Mouse (Mus musculus) hindbrain, embryonic 11.5 days (tissue): ENCODE measurements at regions not wholly inside any gene's neighbourhood (a gene's known extent, or its start where the extent isn't known, plus 50 kb on each side); places are given as distances from the start of the nearest gene placed in this dataset.
"Not testable (repeated sequence)": the region's sequence is repeated elsewhere in the genome, so short reads cannot be mapped to it uniquely, and the experiment has no call there.

ENCODE experiments used
- ATAC-seq: fragments of 200-750 bp; cut with Nextera tagmentation; 2 replicates; pipeline ENCODE4 v1.8.0; 2017; ENCODE audit warnings: mild to moderate bottlenecking, moderate TSS enrichment, moderate library complexity; ENCODE audit not compliant: low FRiP score
- DNase-seq: peaks from one replicate; pipeline ENCODE4 v3.0.0-alpha.2; 2015; ENCODE audit warnings: low spot score
- H3K27ac ChIP-seq: fragments of 300-500 bp; sonication (generic); 2 replicates; pipeline ENCODE4 v1.5.1; 2014; ENCODE audit warnings: mild to moderate bottlenecking, low read depth, low read length
- H3K27me3 ChIP-seq: fragments of 300-500 bp; sonication (generic); 2 replicates; pipeline ENCODE4 v1.6.1; 2014; ENCODE audit warnings: mild to moderate bottlenecking, low read length, moderate library complexity, mixed read lengths; ENCODE audit not compliant: control insufficient read depth, insufficient read depth
- H3K36me3 ChIP-seq: fragments of 300-500 bp; sonication (generic); 2 replicates; pipeline ENCODE4 v1.6.1; 2014; ENCODE audit warnings: mild to moderate bottlenecking, low read length, moderate library complexity, mixed read lengths; ENCODE audit not compliant: control insufficient read depth, insufficient read depth
- H3K4me1 ChIP-seq: fragments of 300-500 bp; sonication (generic); replicated peaks from 2 replicates; pipeline ENCODE4 v1.6.1; 2014; ENCODE audit warnings: low read length, mixed read lengths; ENCODE audit not compliant: control insufficient read depth, insufficient read depth
- H3K4me2 ChIP-seq: fragments of 300-500 bp; sonication (generic); replicated peaks from 2 replicates; pipeline ENCODE4 v1.6.1; 2014; ENCODE audit warnings: mild to moderate bottlenecking, low read depth, low read length
- H3K4me3 ChIP-seq: fragments of 300-500 bp; sonication (generic); 2 replicates; pipeline ENCODE4 v1.5.1; 2014; ENCODE audit warnings: low read depth, low read length
- H3K9ac ChIP-seq: fragments of 300-500 bp; sonication (generic); 2 replicates; pipeline ENCODE4 v1.6.1; 2014; ENCODE audit warnings: low read depth, low read length
- H3K9me3 ChIP-seq: fragments of 300-500 bp; sonication (generic); 2 replicates; pipeline ENCODE4 v1.6.1; 2016; ENCODE audit warnings: low read length; ENCODE audit not compliant: control insufficient read depth
- WGBS: fragments of 180-500 bp; shearing (Covaris S2); extraction: QIAGEN DNeasy Blood & Tissue Kit; methylation state at CpG from one replicate; pipeline ENCODE4 v1.1.7; 2014; 5-methylcytosine and 5-hydroxymethylcytosine counted together

- H3K36me3 ChIP-seq, result no peaks in the 10 kb centered on the region
- ATAC-seq, result 0 out of 2 replicates have a peak, but pooled peaks have one; percentile 33
These were observed 178.2 kb downstream of the Kcna4 start for GRCm38 (mm10) chr2:107468671-107469070.

GRCm38 (mm10) chr2:107503646-107504379 lies 213.4 kb downstream of the Kcna4 start:
- 85% methylated on average over 7 of the region's 7 CpGs for WGBS
- H3K9me3 ChIP-seq, result no peaks in the 10 kb centered on the region
- H3K27ac ChIP-seq, result no peak overlapping the region
- H3K27me3 ChIP-seq, result no peaks in the 10 kb centered on the region
- H3K4me3 ChIP-seq, result no peak overlapping the region
- ATAC-seq, result no peak
- no peaks in the 10 kb centered on the region for H3K36me3 ChIP-seq
- no peaks in the 10 kb centered on the region for H3K4me1 ChIP-seq
- no peak for DNase-seq
- H3K9ac ChIP-seq, result no peak overlapping the region
- no peak overlapping the region for H3K4me2 ChIP-seq

More at GRCm38 (mm10) chr2:107468671-107469070, 178.2 kb downstream of the Kcna4 start:
- Histone ChIP-seq H3K9ac (no peak overlapping the region), H3K9me3 (no peaks in the 10 kb centered on the region), H3K27ac (no peak overlapping the region), H3K4me2 (no peak overlapping the region), H3K4me3 (no peak overlapping the region), H3K27me3 (no peaks in the 10 kb centered on the region), H3K4me1 (no peaks in the 10 kb centered on the region)
- DNase-seq, result no peak
- WGBS, result 71% methylated on average over 1 of the region's 1 CpGs

- DNase-seq (no peak), ATAC-seq (no peak)
- no peak overlapping the region for H3K9ac ChIP-seq
- no peaks in the 10 kb centered on the region for H3K4me1 ChIP-seq
- no peak overlapping the region for H3K4me2 ChIP-seq
- H3K36me3 ChIP-seq, result no peaks in the 10 kb centered on the region
- H3K9me3 ChIP-seq, result no peaks in the 10 kb centered on the region
- no peak overlapping the region for H3K27ac ChIP-seq
- no peaks in the 10 kb centered on the region for H3K27me3 ChIP-seq
- H3K4me3 ChIP-seq, result no peak overlapping the region
These were observed 217.2 kb downstream of the Kcna4 start for GRCm38 (mm10) chr2:107507426-107508167.

- not testable (repeated sequence) for ATAC-seq, H3K9ac ChIP-seq, H3K4me2 ChIP-seq, DNase-seq, H3K27ac ChIP-seq, H3K4me1 ChIP-seq, H3K27me3 ChIP-seq, H3K36me3 ChIP-seq, H3K4me3 ChIP-seq, H3K9me3 ChIP-seq
- WGBS, result 77% methylated on average over 1 of the region's 1 CpGs
These were observed 225.0 kb downstream of the Kcna4 start for GRCm38 (mm10) chr2:107515486-107515885.

GRCm38 (mm10) chr2:107518107-107518506 lies 227.7 kb downstream of the Kcna4 start:
- Histone ChIP-seq H3K36me3 (no peaks in the 10 kb centered on the region), H3K4me1 (no peaks in the 10 kb centered on the region), H3K4me3 (no peak overlapping the region), H3K9me3 (no peaks in the 10 kb centered on the region), H3K9ac (no peak overlapping the region), H3K4me2 (no peak overlapping the region), H3K27ac (no peak overlapping the region), H3K27me3 (no peaks in the 10 kb centered on the region)
- ATAC-seq, result no peak
- WGBS, result 86% methylated on average over 1 of the region's 1 CpGs
- DNase-seq, result no peak

GRCm38 (mm10) chr2:107518759-107519158 lies 228.3 kb downstream of the Kcna4 start:
- Histone ChIP-seq H3K27ac (no peak overlapping the region), H3K36me3 (no peaks in the 10 kb centered on the region), H3K4me3 (no peak overlapping the region), H3K9me3 (no peaks in the 10 kb centered on the region), H3K9ac (no peak overlapping the region), H3K4me2 (no peak overlapping the region), H3K4me1 (no peaks in the 10 kb centered on the region), H3K27me3 (no peaks in the 10 kb centered on the region)
- WGBS, result 88% methylated on average over 2 of the region's 2 CpGs
- DNase-seq, result no peak
- no peak for ATAC-seq

GRCm38 (mm10) chr2:107519326-107519725 lies 228.9 kb downstream of the Kcna4 start:
- H3K4me2 ChIP-seq, result no peak overlapping the region
- H3K27me3 ChIP-seq, result no peaks in the 10 kb centered on the region
- DNase-seq (no peak), ATAC-seq (no peak)
- H3K4me1 ChIP-seq, result no peaks in the 10 kb centered on the region
- H3K9ac ChIP-seq, result no peak overlapping the region
- no peak overlapping the region for H3K27ac ChIP-seq
- H3K9me3 ChIP-seq, result no peaks in the 10 kb centered on the region
- WGBS, result 70% methylated on average over 3 of the region's 3 CpGs
- H3K4me3 ChIP-seq, result no peak overlapping the region
- H3K36me3 ChIP-seq, result no peaks in the 10 kb centered on the region

GRCm38 (mm10) chr2:107519761-107520160 lies 229.3 kb downstream of the Kcna4 start:
- no peak overlapping the region for H3K9ac ChIP-seq
- H3K36me3 ChIP-seq, result no peaks in the 10 kb centered on the region
- no peak overlapping the region for H3K4me2 ChIP-seq
- H3K27me3 ChIP-seq, result no peaks in the 10 kb centered on the region
- ATAC-seq (no peak), DNase-seq (no peak)
- H3K4me1 ChIP-seq, result no peaks in the 10 kb centered on the region
- no peaks in the 10 kb centered on the region for H3K9me3 ChIP-seq
- H3K27ac ChIP-seq, result no peak overlapping the region
- H3K4me3 ChIP-seq, result no peak overlapping the region
- 78% methylated on average over 4 of the region's 4 CpGs for WGBS

GRCm38 (mm10) chr2:107543161-107543560 lies 252.7 kb downstream of the Kcna4 start:
- no peak for DNase-seq
- no peak overlapping the region for H3K4me3 ChIP-seq
- no peaks in the 10 kb centered on the region for H3K9me3 ChIP-seq
- 93% methylated on average over 4 of the region's 4 CpGs for WGBS
- ATAC-seq, result no peak
- no peak overlapping the region for H3K27ac ChIP-seq
- H3K4me2 ChIP-seq, result no peak overlapping the region
- no peaks in the 10 kb centered on the region for H3K27me3 ChIP-seq
- no peaks in the 10 kb centered on the region for H3K4me1 ChIP-seq
- H3K9ac ChIP-seq, result no peak overlapping the region
- H3K36me3 ChIP-seq, result no peaks in the 10 kb centered on the region
